Mouse (Mus musculus): ENCODE data around the gene Man2c1. TPM values are rescaled to one million over a fixed set of nuclear protein-coding genes. Genes with fewer than 3 reads are reported as not detected.

The Man2c1 gene
- polyA plus RNA-seq, 1 experiment from 2014 or later: 38.8 TPM

- 84% methylated on average over 17 of the region's 17 CpGs for WGBS
- Histone ChIP-seq H3K4me3 (ENCODE audit: low read depth, low read length) (no peak overlapping the region), H3K4me2 (replicated peaks; ENCODE audit: low read depth, low read length) (no peak overlapping the region), H3K27me3 (replicated peaks; ENCODE audit: insufficient read depth, low read length) (no peaks in the 10 kb centered on the region), H3K9me3 (ENCODE audit: low read length) (no peaks in the 10 kb centered on the region), H3K4me1 (ENCODE audit: insufficient read depth, low read depth, low read length) (peaks cover 8% of the 10 kb centered on the region; the same call in 1 of the 2 replicates), H3K36me3 (ENCODE audit: insufficient read depth, low read length) (no peaks in the 10 kb centered on the region), H3K9ac (replicated peaks; ENCODE audit: low read depth) (no peak overlapping the region), H3K27ac (ENCODE audit: low read length) (no peak overlapping the region)
- no peak for DNase-seq (ENCODE audit: low spot score)
- ATAC-seq: no peak
- TF ChIP-seq EP300 (IDR thresholded peaks at IDR 0.05): no peak
- no peak for TF ChIP-seq CTCF (IDR thresholded peaks at IDR 0.05)
These were observed 16.1 kb downstream of the Man2c1 start for GRCm38 (mm10) chr9:57146451-57147066.

GRCm38 (mm10) chr9:57147205-57148143, 17.0 kb downstream of the Man2c1 start:
- DNase-seq (ENCODE audit: low spot score) (peak; percentile 28), ATAC-seq (peak; percentile 20)
- peak overlapping the region; percentile 89 for H3K4me2 ChIP-seq (replicated peaks; ENCODE audit: low read depth, low read length)
- TF ChIP-seq CTCF (IDR thresholded peaks at IDR 0.05) (no peak), EP300 (IDR thresholded peaks at IDR 0.05) (no peak)
- H3K9me3 ChIP-seq (ENCODE audit: low read length): no peaks in the 10 kb centered on the region
- H3K36me3 ChIP-seq (ENCODE audit: insufficient read depth, low read length): no peaks in the 10 kb centered on the region
- H3K9ac ChIP-seq (replicated peaks; ENCODE audit: low read depth): peak overlapping the region; percentile 76
- peak overlapping the region; percentile 44 for H3K4me3 ChIP-seq (ENCODE audit: low read depth, low read length)
- WGBS: 6% methylated on average over 19 of the region's 19 CpGs
- peaks cover 8% of the 10 kb centered on the region; the same call in 1 of the 2 replicates for H3K4me1 ChIP-seq (ENCODE audit: insufficient read depth, low read depth, low read length)
- no peaks in the 10 kb centered on the region for H3K27me3 ChIP-seq (replicated peaks; ENCODE audit: insufficient read depth, low read length)
- peak overlapping the region; percentile 90 for H3K27ac ChIP-seq (ENCODE audit: low read length)

DNA sequence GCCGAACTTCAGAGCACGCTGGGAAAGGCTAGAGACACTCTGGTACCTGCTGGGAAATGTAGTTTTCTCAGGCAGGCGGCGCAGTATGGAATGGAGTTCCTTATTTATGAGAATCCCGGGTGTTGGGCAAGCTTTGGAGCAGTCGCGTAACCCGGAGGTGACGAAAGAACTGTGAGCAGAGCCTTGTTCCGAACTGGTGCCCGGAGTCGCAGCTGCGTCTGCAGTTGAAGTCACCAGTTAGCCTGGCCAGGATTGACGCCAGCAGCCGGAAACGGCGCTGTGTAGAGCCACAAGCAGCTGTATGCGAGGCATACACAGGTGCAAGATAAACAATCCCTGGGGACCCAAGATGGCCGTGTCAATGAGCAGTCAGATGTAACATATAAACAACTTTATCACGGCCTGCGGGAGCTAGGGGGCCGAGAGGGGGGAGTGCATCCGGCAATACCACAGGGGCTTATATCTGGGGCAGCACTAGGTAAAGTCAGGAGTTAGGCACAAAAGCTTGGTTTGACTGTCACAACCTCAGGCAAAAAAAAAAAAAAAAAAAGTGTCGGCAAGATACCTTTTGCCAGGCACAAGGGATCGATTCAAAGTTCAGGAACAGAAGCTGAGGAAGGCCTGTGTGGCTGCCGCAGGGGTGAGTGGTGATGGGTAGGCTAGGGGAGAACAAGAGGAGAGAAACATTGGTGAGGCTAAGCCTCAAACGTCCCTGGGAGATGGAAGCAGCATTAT, 17.8 kb downstream of the Man2c1 start, which contains the start of gene Neil1:
TSS of gene Neil1 (minus strand) at position 162 of the 735 bp plus-strand sequence.
- Histone ChIP-seq H3K4me2 (replicated peaks; ENCODE audit: low read depth, low read length) (peak within 1 kb of the TSS; percentile 89), H3K27me3 (replicated peaks; ENCODE audit: insufficient read depth, low read length) (no peaks in the 10 kb centered on the region), H3K36me3 (ENCODE audit: insufficient read depth, low read length) (no peaks in the 10 kb centered on the region), H3K9ac (replicated peaks; ENCODE audit: low read depth) (peak within 1 kb of the TSS; percentile 76), H3K4me1 (ENCODE audit: insufficient read depth, low read depth, low read length) (peaks cover 8% of the 10 kb centered on the region; the same call in 1 of the 2 replicates), H3K27ac (ENCODE audit: low read length) (peak within 1 kb of the TSS; percentile 90), H3K9me3 (ENCODE audit: low read length) (no peaks in the 10 kb centered on the region), H3K4me3 (ENCODE audit: low read depth, low read length) (peak within 1 kb of the TSS; percentile 44)
- ATAC-seq: peak; percentile 97
- peak; percentile 98 for DNase-seq (ENCODE audit: low spot score)
- TF ChIP-seq CTCF (IDR thresholded peaks at IDR 0.05) (peak; percentile 56), EP300 (IDR thresholded peaks at IDR 0.05) (peak; percentile 71)
- under 1% methylated on average over 27 of the region's 27 CpGs for WGBS

DNA sequence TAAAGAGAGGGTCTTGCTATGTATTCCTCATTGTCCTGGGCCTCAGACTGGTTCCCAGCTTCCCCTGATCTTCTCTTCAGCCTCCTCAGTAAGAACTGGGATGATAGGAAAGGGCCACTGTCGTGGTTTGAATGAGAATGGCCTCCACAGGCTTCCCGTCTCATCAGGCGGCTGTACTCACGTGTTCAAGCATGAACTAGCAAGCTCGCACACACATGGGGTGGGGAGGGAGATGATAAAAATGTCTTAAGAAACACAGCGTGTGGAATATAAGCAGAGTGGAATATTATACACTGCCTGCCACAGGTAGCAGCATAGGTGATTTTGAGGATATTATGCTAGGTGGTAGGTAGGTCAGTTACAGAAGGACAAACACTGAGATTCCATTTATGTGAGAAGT, 18.5 kb downstream of the Man2c1 start:
- peak overlapping the region; percentile 90 for H3K27ac ChIP-seq (ENCODE audit: low read length)
- 69% methylated on average over 6 of the region's 6 CpGs for WGBS
- H3K9me3 ChIP-seq (ENCODE audit: low read length): no peaks in the 10 kb centered on the region
- H3K4me2 ChIP-seq (replicated peaks; ENCODE audit: low read depth, low read length): peak overlapping the region; percentile 89; the same call in 1 of the 2 replicates
- no peak for TF ChIP-seq CTCF (IDR thresholded peaks at IDR 0.05)
- no peak for TF ChIP-seq EP300 (IDR thresholded peaks at IDR 0.05)
- no peak overlapping the region for H3K9ac ChIP-seq (replicated peaks; ENCODE audit: low read depth)
- no peak for DNase-seq (ENCODE audit: low spot score)
- ATAC-seq: no peak
- no peaks in the 10 kb centered on the region for H3K27me3 ChIP-seq (replicated peaks; ENCODE audit: insufficient read depth, low read length)
- no peaks in the 10 kb centered on the region for H3K36me3 ChIP-seq (ENCODE audit: insufficient read depth, low read length)
- no peak overlapping the region for H3K4me3 ChIP-seq (ENCODE audit: low read depth, low read length)
- H3K4me1 ChIP-seq (ENCODE audit: insufficient read depth, low read depth, low read length): peaks cover 8% of the 10 kb centered on the region; the same call in 1 of the 2 replicates

DNA sequence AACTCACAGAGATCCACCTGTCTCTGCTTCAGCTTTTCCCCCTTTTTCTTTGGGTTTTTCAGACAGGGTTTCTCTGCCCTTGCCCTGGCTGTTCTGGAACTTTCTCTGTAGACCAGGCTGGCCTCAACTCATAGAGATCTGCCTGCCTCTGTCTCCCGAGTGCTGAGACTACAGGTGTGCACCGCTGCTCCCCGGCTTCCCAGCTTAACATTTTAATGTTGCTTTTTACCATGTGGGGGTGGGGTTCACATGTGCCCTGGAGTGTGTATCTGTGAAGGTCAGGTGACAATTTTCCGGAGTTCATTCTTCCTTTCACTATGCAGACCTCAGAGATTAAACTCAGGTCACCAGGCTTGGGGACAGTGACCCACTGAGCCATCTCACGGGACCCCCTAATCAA, 19.7 kb downstream of the Man2c1 start:
- Histone ChIP-seq H3K36me3 (ENCODE audit: insufficient read depth, low read length) (no peaks in the 10 kb centered on the region), H3K4me3 (ENCODE audit: low read depth, low read length) (no peak overlapping the region), H3K4me2 (replicated peaks; ENCODE audit: low read depth, low read length) (no peak overlapping the region), H3K4me1 (ENCODE audit: insufficient read depth, low read depth, low read length) (peaks cover 8% of the 10 kb centered on the region; the same call in 1 of the 2 replicates), H3K9me3 (ENCODE audit: low read length) (no peaks in the 10 kb centered on the region), H3K9ac (replicated peaks; ENCODE audit: low read depth) (no peak overlapping the region), H3K27me3 (replicated peaks; ENCODE audit: insufficient read depth, low read length) (no peaks in the 10 kb centered on the region), H3K27ac (ENCODE audit: low read length) (no peak overlapping the region)
- ATAC-seq: no peak
- TF ChIP-seq EP300 (IDR thresholded peaks at IDR 0.05) (no peak), CTCF (IDR thresholded peaks at IDR 0.05) (no peak)
- 73% methylated on average over 5 of the region's 5 CpGs for WGBS
- DNase-seq (ENCODE audit: low spot score): no peak
